25 mouse cellular contexts compared by ENCODE assay signal in genomic region chr4:81914971-81915370, GRCm38 (mm10).
"Had no signal": no experiment of that assay in that cellular context is flagged by ENCODE, and none has a peak within 500 bp of the region (broad histone marks: within the 10 kb centered on the region; RNA-seq: fewer than 3 reads in every experiment).

No protein-coding gene starts in this region.

- H3K27ac ChIP-seq: gastrocnemius, adult 2 months; heart, embryonic 10.5 days; hindbrain, embryonic 10.5 days; hindbrain, embryonic 12.5 days; hindbrain, embryonic 14.5 days; intestine, embryonic 15.5 days; kidney, embryonic 15.5 days; kidney, postnatal 0 days; left cerebral cortex, adult 2 months; limb, embryonic 10.5 days; limb, embryonic 12.5 days; liver, embryonic 13.5 days; liver, embryonic 15.5 days had no signal

- H3K4me2 ChIP-seq: heart, embryonic 12.5 days; hindbrain, embryonic 12.5 days; hindbrain, embryonic 14.5 days; intestine, embryonic 15.5 days; kidney, embryonic 15.5 days; limb, embryonic 12.5 days; liver, embryonic 11.5 days; liver, embryonic 13.5 days; liver, embryonic 15.5 days had no signal

- DNase-seq: gastrocnemius, adult 2 months; gastrocnemius, postnatal 10 days; gastrocnemius, postnatal 25 days; heart, adult 18-20 months; heart, postnatal 10 days; heart, postnatal 4 days; kidney, adult 18-20 months; kidney, adult 8-10 months; kidney, postnatal 14 days; kidney, postnatal 36 days; liver; liver, embryonic 13.5 days had no signal

- H3K4me1 ChIP-seq: heart, embryonic 10.5 days; heart, embryonic 12.5 days; hindbrain, embryonic 10.5 days; intestine, embryonic 15.5 days; kidney, embryonic 15.5 days; limb, embryonic 10.5 days; liver, embryonic 13.5 days; liver, embryonic 15.5 days had no signal

- H3K27me3 ChIP-seq: heart, embryonic 12.5 days; hindbrain, embryonic 12.5 days; intestine, embryonic 15.5 days; kidney, embryonic 15.5 days; limb, embryonic 12.5 days; liver, embryonic 13.5 days; liver, embryonic 15.5 days had no signal

- H3K4me3 ChIP-seq: gastrocnemius, adult 2 months; heart, embryonic 10.5 days; heart, embryonic 12.5 days; hindbrain, embryonic 10.5 days; hindbrain, embryonic 12.5 days; intestine, embryonic 15.5 days; kidney, embryonic 15.5 days; left cerebral cortex, adult 2 months; limb, embryonic 10.5 days; limb, embryonic 12.5 days; liver, embryonic 13.5 days; liver, embryonic 15.5 days had no signal

- H3K36me3 ChIP-seq: heart, embryonic 10.5 days; heart, embryonic 12.5 days; hindbrain, embryonic 10.5 days; hindbrain, embryonic 12.5 days; intestine, embryonic 15.5 days; kidney, embryonic 15.5 days; limb, embryonic 10.5 days; limb, embryonic 12.5 days; liver, embryonic 13.5 days; liver, embryonic 15.5 days had no signal
